Mouse (Mus musculus) liver, embryonic 13.5 days (tissue): ENCODE measurements around the gene Cd83. TPM values are rescaled to one million over a fixed set of nuclear protein-coding genes. Genes with fewer than 3 reads are reported as not detected.

Experiments used
- ATAC-seq: fragments of 200-750 bp; cut with Nextera tagmentation; 2 replicates; pipeline ENCODE4 v1.8.0; 2017; ENCODE audit warnings: low read depth, mild to moderate bottlenecking, moderate number of reproducible peaks, moderate library complexity
- DNase-seq: peaks from one replicate; pipeline ENCODE4 v3.0.0; 2022
- H3K27ac ChIP-seq: fragments of 300-500 bp; sonication (generic); 2 replicates; pipeline ENCODE4 v1.5.1; 2015; ENCODE audit warnings: moderate library complexity, mild to moderate bottlenecking, inconsistent platforms
- H3K27me3 ChIP-seq: fragments of 300-500 bp; sonication (generic); 2 replicates; pipeline ENCODE4 v1.6.1; 2015; ENCODE audit warnings: mild to moderate bottlenecking, inconsistent platforms
- H3K36me3 ChIP-seq: fragments of 300-500 bp; sonication (generic); 2 replicates; pipeline ENCODE4 v1.6.1; 2015; ENCODE audit warnings: mild to moderate bottlenecking, inconsistent platforms
- H3K4me1 ChIP-seq: fragments of 300-500 bp; sonication (generic); replicated peaks from 2 replicates; pipeline ENCODE4 v1.6.1; 2015; ENCODE audit warnings: inconsistent platforms
- H3K4me2 ChIP-seq: fragments of 300-500 bp; sonication (generic); 2 replicates; pipeline ENCODE4 v1.6.1; 2015; ENCODE audit warnings: inconsistent platforms, mild to moderate bottlenecking, moderate library complexity
- H3K4me3 ChIP-seq: fragments of 300-500 bp; sonication (generic); replicated peaks from 2 replicates; pipeline ENCODE4 v1.5.1; 2015; ENCODE audit warnings: mild to moderate bottlenecking, inconsistent platforms
- H3K9ac ChIP-seq: fragments of 300-500 bp; sonication (generic); 2 replicates; pipeline ENCODE4 v1.6.1; 2015; ENCODE audit warnings: mild to moderate bottlenecking, inconsistent platforms
- H3K9me3 ChIP-seq: fragments of 300-500 bp; sonication (generic); replicated peaks from 2 replicates; pipeline ENCODE4 v1.6.1; 2016; ENCODE audit warnings: inconsistent platforms
- WGBS: fragments of 180-500 bp; shearing (Covaris S2); methylation state at CpG from one replicate; pipeline ENCODE4 v1.1.7; 2015; ENCODE audit not compliant: insufficient replicate concordance; 5-methylcytosine and 5-hydroxymethylcytosine counted together
- polyA plus RNA-seq: library from polyadenylated mRNA; unstranded; fragments of >200 nt; fragmentation: Nextera tagmentation; extraction: Ambion mirVana; gene quantifications from 2 replicates; pipeline ENCODE4 v1.2.1, GENCODE M21; 2015

The Cd83 gene
- polyA plus RNA-seq, 1 experiment from 2014 or later, result 1.0 TPM

- no peak overlapping the region for H3K9ac ChIP-seq
- DNase-seq (no peak), ATAC-seq (no peak)
- no peaks in the 10 kb centered on the region for H3K4me1 ChIP-seq
- no peak overlapping the region for H3K4me2 ChIP-seq
- H3K27me3 ChIP-seq, result no peaks in the 10 kb centered on the region
- no peak overlapping the region for H3K4me3 ChIP-seq
- WGBS, result 33% methylated on average over 4 of the region's 4 CpGs
- H3K36me3 ChIP-seq, result no peaks in the 10 kb centered on the region
- no peaks in the 10 kb centered on the region for H3K9me3 ChIP-seq
- no peak overlapping the region for H3K27ac ChIP-seq
Observed at GRCm38 (mm10) chr13:43849816-43850215, 65.2 kb downstream of the Cd83 start.

DNA sequence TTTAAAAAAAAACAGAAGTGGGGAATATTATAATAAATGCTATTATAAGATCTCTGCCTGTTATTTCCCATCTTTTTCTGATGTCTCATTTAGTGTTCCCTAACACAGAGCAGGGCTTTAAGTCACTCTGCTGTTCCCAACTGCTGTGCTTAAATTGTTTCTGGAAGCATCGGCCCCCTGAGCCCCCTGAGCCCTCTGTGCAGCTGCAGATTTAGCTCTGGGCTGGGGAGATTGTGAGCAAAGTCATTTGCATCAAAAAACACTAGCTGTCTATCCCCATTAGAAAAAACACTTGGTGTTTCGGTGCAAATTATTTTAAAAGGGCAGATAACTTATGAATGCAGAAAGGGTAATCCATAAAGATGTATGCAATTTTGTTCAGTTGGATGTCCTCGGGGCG, 66.5 kb downstream of the Cd83 start:
- WGBS, result 66% methylated on average over 4 of the region's 4 CpGs
- Histone ChIP-seq H3K9me3 (no peaks in the 10 kb centered on the region), H3K4me2 (no peak overlapping the region), H3K4me1 (no peaks in the 10 kb centered on the region), H3K27ac (no peak overlapping the region), H3K36me3 (no peaks in the 10 kb centered on the region), H3K9ac (no peak overlapping the region), H3K27me3 (no peaks in the 10 kb centered on the region), H3K4me3 (no peak overlapping the region)
- DNase-seq (no peak), ATAC-seq (no peak)

Other genes with a start within 250 kb of the Cd83 start
- gene Mcur1, start 224.6 kb upstream of the Cd83 start, polyA plus RNA-seq, result 5.4 and 6.0 TPM in 2 replicates
- gene Rnf182, start 169.1 kb upstream of the Cd83 start, polyA plus RNA-seq, result 0.05 and 0.30 TPM in 2 replicates